Comparison of ENCODE assay signal across 8 mouse cellular contexts in the genomic region with DNA sequence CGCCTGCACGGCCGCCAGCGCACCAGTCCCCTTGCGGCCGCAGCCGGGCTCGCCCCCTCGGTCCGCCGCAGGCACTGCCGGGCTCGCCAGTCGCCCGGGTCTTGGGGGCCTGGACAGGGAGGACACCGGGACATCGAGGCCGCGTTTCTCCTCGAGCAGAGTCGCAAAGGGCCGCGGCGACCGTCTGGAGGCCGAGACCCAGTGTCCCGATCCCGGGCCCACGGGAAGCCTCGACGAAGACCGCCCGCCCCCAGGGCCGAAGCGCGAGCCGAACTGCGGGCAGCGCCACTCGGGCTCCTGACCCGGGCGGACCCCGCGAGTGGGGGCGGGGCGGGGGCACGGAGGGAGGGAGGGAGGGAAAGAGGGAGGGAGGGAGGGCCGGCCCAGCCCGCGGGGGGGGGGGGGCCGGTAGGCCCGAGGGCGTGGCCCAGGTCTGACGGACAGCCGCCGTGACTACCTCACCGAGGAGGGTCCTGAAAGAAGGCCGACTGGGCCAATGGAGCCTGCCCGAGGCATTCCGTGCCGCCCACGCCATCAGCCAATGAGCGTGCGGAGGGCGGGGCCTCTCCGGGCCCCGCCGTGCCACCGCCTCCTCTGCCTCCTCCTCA. TPM values are rescaled to one million over a fixed set of nuclear protein-coding genes. Genes with fewer than 3 reads are reported as not detected.
DNase-seq lines count a peak whose midpoint lies in the region; ATAC-seq and TF ChIP-seq lines count a peak whose summit lies in the region.
"Not testable (repeated sequence)": the region's sequence is repeated elsewhere in the genome, so short reads cannot be mapped to it uniquely, and the experiment has no call there.

No protein-coding gene starts in this region.

- not testable (repeated sequence) for TF ChIP-seq EP300 in heart, adult 2 months (IDR thresholded peaks at IDR 0.05; ENCODE audit: insufficient read depth, low read depth, low read length)

- peaks cover 13% of the 10 kb centered on the region for H3K4me1 ChIP-seq in embryonic facial prominence, embryonic 13.5 days
- H3K4me1 ChIP-seq in heart, adult 2 months (ENCODE audit: control insufficient read depth, insufficient read depth, low read length); spleen, adult 2 months (ENCODE audit: control insufficient read depth, insufficient read depth, insufficient read length): not testable (repeated sequence)
- H3K4me1 ChIP-seq in limb, embryonic 13.5 days, result peaks cover 22% of the 10 kb centered on the region
- H3K4me1 ChIP-seq in midbrain, embryonic 16.5 days (ENCODE audit: control insufficient read depth, insufficient read depth, low read length), result peaks cover 21% of the 10 kb centered on the region

- intact Hi-C loops in heart, adult 2 months (cut with DNase I), result loop anchor here (2.0 kb wide), 1 partner anchor 73 kb away; no protein-coding TSS in a partner anchor

- H3K36me3 ChIP-seq in embryonic facial prominence, embryonic 13.5 days, result peaks cover 21% of the 10 kb centered on the region
- H3K36me3 ChIP-seq in heart, adult 2 months (ENCODE audit: control insufficient read depth, insufficient read depth, low read length), result peaks cover 19% of the 10 kb centered on the region
- peaks cover 23% of the 10 kb centered on the region for H3K36me3 ChIP-seq in limb, embryonic 13.5 days
- not testable (repeated sequence) for H3K36me3 ChIP-seq in midbrain, embryonic 16.5 days (ENCODE audit: control insufficient read depth, insufficient read depth, low read length); spleen, adult 2 months (ENCODE audit: control insufficient read depth, insufficient read depth, low read length)

- not testable (repeated sequence) for H3K27me3 ChIP-seq in embryonic facial prominence, embryonic 13.5 days; heart, adult 2 months (ENCODE audit: control insufficient read depth, insufficient read depth, low read length); limb, embryonic 13.5 days; midbrain, embryonic 16.5 days (ENCODE audit: control insufficient read depth, insufficient read depth, low read depth, low read length); spleen, adult 2 months (ENCODE audit: control insufficient read depth, insufficient read depth, low read length)

- TF ChIP-seq CTCF in heart, adult 2 months (IDR thresholded peaks at IDR 0.05); spleen, adult 2 months (IDR thresholded peaks at IDR 0.05; ENCODE audit: extremely low read depth, insufficient read depth, insufficient read length, insufficient replicate concordance): not testable (repeated sequence)

- not testable (repeated sequence) for H3K79me2 ChIP-seq in heart, adult 2 months (replicated peaks; ENCODE audit: control insufficient read depth, insufficient read depth, low read length)

- H3K27ac ChIP-seq in embryonic facial prominence, embryonic 13.5 days, result peak overlapping the region; percentile 93
- H3K27ac ChIP-seq in heart, adult 2 months, result peak overlapping the region; percentile 96
- H3K27ac ChIP-seq in limb, embryonic 13.5 days, result peak overlapping the region; percentile 90
- peak overlapping the region; percentile 91 for H3K27ac ChIP-seq in midbrain, embryonic 16.5 days (ENCODE audit: low read length)
- H3K27ac ChIP-seq in spleen, adult 2 months (ENCODE audit: insufficient read depth, low read length), result peak overlapping the region; percentile 95

- ATAC-seq in embryonic facial prominence, embryonic 13.5 days (ENCODE audit: insufficient number of reproducible peaks, insufficient read depth, low FRiP score, low TSS enrichment, low read depth), result peak; percentile 97
- ATAC-seq in limb, embryonic 13.5 days (ENCODE audit: low FRiP score, low read depth), result peak; percentile 97
- peak; percentile 97 for ATAC-seq in midbrain, embryonic 16.5 days

- TF ChIP-seq POLR2A in heart, adult 2 months (IDR thresholded peaks at IDR 0.05; ENCODE audit: insufficient read depth, low read depth, low read length), result peak; percentile 39; the same call in 1 of the 2 replicates
- 0 out of 2 replicates have a peak, but pooled peaks have one; percentile 5 for TF ChIP-seq POLR2A in spleen, adult 2 months (IDR thresholded peaks at IDR 0.05; ENCODE audit: low read depth, low read length)

- peak; percentile 74 for DNase-seq in 3134 (ENCODE audit: extremely low read depth, insufficient read length, low spot score)
- peak; percentile 72 to 74 for DNase-seq in adrenal gland, postnatal 4 days (ENCODE audit: low spot score in 2 of 2)
- peak; percentile 91 to 92 for DNase-seq in heart, adult 2 months
- DNase-seq in kidney, adult 8-10 months, result peak; percentile 71 to 75
- DNase-seq in spleen, adult 2 months (ENCODE audit: low read depth in 1 of 2, low spot score in 2 of 2), result peak; percentile 67 to 70

- 0% methylated on average over 36 of the region's 69 CpGs for WGBS in embryonic facial prominence, embryonic 13.5 days
- WGBS in heart, adult 2 months, result under 1% methylated on average over 41 of the region's 69 CpGs
- WGBS in limb, embryonic 13.5 days, result under 1% methylated on average over 40 of the region's 69 CpGs
- WGBS in midbrain, embryonic 16.5 days, result under 1% methylated on average over 29 of the region's 69 CpGs
- WGBS in spleen, adult 2 months, result 1% methylated on average over 40 of the region's 69 CpGs

- peak overlapping the region; percentile 78 for H3K9ac ChIP-seq in embryonic facial prominence, embryonic 13.5 days
- peak overlapping the region; percentile 99 for H3K9ac ChIP-seq in heart, adult 2 months (ENCODE audit: low read depth, low read length)
- peak overlapping the region; percentile 69 for H3K9ac ChIP-seq in limb, embryonic 13.5 days
- peak overlapping the region; percentile 72 for H3K9ac ChIP-seq in midbrain, embryonic 16.5 days (ENCODE audit: low read depth, low read length)

- H3K4me2 ChIP-seq in embryonic facial prominence, embryonic 13.5 days, result peak overlapping the region; percentile 73
- peak overlapping the region; percentile 72 for H3K4me2 ChIP-seq in limb, embryonic 13.5 days (replicated peaks)
- peak overlapping the region; percentile 47 for H3K4me2 ChIP-seq in midbrain, embryonic 16.5 days (ENCODE audit: low read length)

- H3K4me3 ChIP-seq in embryonic facial prominence, embryonic 13.5 days, result peak overlapping the region; percentile 58
- peak overlapping the region; percentile 84 for H3K4me3 ChIP-seq in heart, adult 2 months
- H3K4me3 ChIP-seq in limb, embryonic 13.5 days, result peak overlapping the region; percentile 53
- H3K4me3 ChIP-seq in midbrain, embryonic 16.5 days (ENCODE audit: low read depth, low read length), result peak overlapping the region; percentile 55
- H3K4me3 ChIP-seq in spleen, adult 2 months (ENCODE audit: extremely low read depth, insufficient read depth, insufficient read length), result peak overlapping the region; percentile 87

- H3K9me3 ChIP-seq in embryonic facial prominence, embryonic 13.5 days; limb, embryonic 13.5 days; midbrain, embryonic 16.5 days (replicated peaks; ENCODE audit: control insufficient read depth, low read length, poor library complexity, severe bottlenecking): not testable (repeated sequence)

RNA-seq across cellular contexts. Expression of gene Zmym2, which starts 0.4 kb away (rescaled TPM):
- total RNA-seq in adrenal gland, postnatal 4 days (2021), result 10 to 100 TPM; 66.3 to 71.8 TPM
- 52.2 and 52.6 TPM in 2 replicates for polyA plus RNA-seq in embryonic facial prominence, embryonic 13.5 days (2015; fragmentation: Nextera tagmentation; extraction: Ambion mirVana)
- total RNA-seq in heart, adult 2 months (2021), result 10 to 100 TPM; 29.1 to 34.7 TPM
- polyA plus RNA-seq in heart, adult 2 months (2012; rRNA removed), result 6.9 and 14.8 TPM in 2 replicates
- 54.5 and 59.0 TPM in 2 replicates for polyA plus RNA-seq in limb, embryonic 13.5 days (2015; fragmentation: Nextera tagmentation; extraction: Ambion mirVana)
- polyA plus RNA-seq in midbrain, embryonic 16.5 days (2015; fragmentation: Nextera tagmentation; extraction: Ambion mirVana), result 64.3 and 68.3 TPM in 2 replicates
- polyA plus RNA-seq in spleen, adult 2 months (2012; rRNA removed), result 5.0 and 6.6 TPM in 2 replicates

Comparison
In these comparisons a context has a peak if more than half of its experiments do, and no peak if none do; other contexts are left out.
1. Peak in every context shown above with its lines: DNase-seq, ATAC-seq, H3K4me3 ChIP-seq and H3K27ac ChIP-seq.